Mouse (Mus musculus) hindbrain, embryonic 16.5 days (tissue): ENCODE data around the gene Amph. TPM values are rescaled to one million over a fixed set of nuclear protein-coding genes. Genes with fewer than 3 reads are reported as not detected.
A peak's percentile ranks its signal among the peaks of the same experiment; 100 is the strongest.
"Not testable (repeated sequence)": the region's sequence is repeated elsewhere in the genome, so short reads cannot be mapped to it uniquely, and the experiment has no call there.

Source experiments
- ATAC-seq: fragments of 200-750 bp; cut with Nextera tagmentation; 2 replicates; pipeline ENCODE4 v1.8.0; 2017; ENCODE audit warnings: moderate TSS enrichment, moderate library complexity
- H3K27ac ChIP-seq: fragments of 300-500 bp; sonication (generic); 2 replicates; pipeline ENCODE4 v1.5.1; 2014; ENCODE audit warnings: low read depth, mild to moderate bottlenecking, control low read depth, low read length, moderate library complexity
- H3K27me3 ChIP-seq: fragments of 300-500 bp; sonication (generic); replicated peaks from 2 replicates; pipeline ENCODE4 v1.6.1; 2014; ENCODE audit warnings: low read length; ENCODE audit not compliant: control insufficient read depth, insufficient read depth
- H3K36me3 ChIP-seq: fragments of 300-500 bp; sonication (generic); 2 replicates; pipeline ENCODE4 v1.6.1; 2014; ENCODE audit warnings: mild to moderate bottlenecking, low read length, moderate library complexity, mixed read lengths; ENCODE audit not compliant: control insufficient read depth, insufficient read depth
- H3K4me1 ChIP-seq: fragments of 300-500 bp; sonication (generic); 2 replicates; pipeline ENCODE4 v1.6.1; 2014; ENCODE audit warnings: low read depth, low read length; ENCODE audit not compliant: control insufficient read depth, insufficient read depth
- H3K4me2 ChIP-seq: fragments of 300-500 bp; sonication (generic); 2 replicates; pipeline ENCODE4 v1.6.1; 2014; ENCODE audit warnings: mild to moderate bottlenecking, low read length, control low read depth, moderate library complexity
- H3K4me3 ChIP-seq: fragments of 300-500 bp; sonication (generic); 2 replicates; pipeline ENCODE4 v1.5.1; 2014; ENCODE audit warnings: mild to moderate bottlenecking, low read length, control low read depth, moderate library complexity
- H3K9ac ChIP-seq: fragments of 300-500 bp; sonication (generic); 2 replicates; pipeline ENCODE4 v1.6.1; 2014; ENCODE audit warnings: low read depth, mild to moderate bottlenecking, control low read depth, low read length, moderate library complexity
- H3K9me3 ChIP-seq: fragments of 300-500 bp; sonication (generic); 2 replicates; pipeline ENCODE4 v1.6.1; 2014; ENCODE audit warnings: mild to moderate bottlenecking, low read length, moderate library complexity; ENCODE audit not compliant: control insufficient read depth
- WGBS: fragments of 180-500 bp; shearing (Covaris S2); extraction: QIAGEN DNeasy Blood & Tissue Kit; methylation state at CpG from one replicate; pipeline ENCODE4 v1.1.7; 2014; 5-methylcytosine and 5-hydroxymethylcytosine counted together
- polyA plus RNA-seq: library from polyadenylated mRNA; unstranded; fragments of >200 nt; fragmentation: Nextera tagmentation; extraction: Ambion mirVana; gene quantifications from 2 replicates; pipeline ENCODE4 v1.2.1, GENCODE M21; 2015

The Amph gene
- polyA plus RNA-seq, 1 experiment from 2014 or later, result 82.8 TPM

- H3K9me3 ChIP-seq, result no peaks in the 10 kb centered on the region
- H3K36me3 ChIP-seq, result peaks cover 4% of the 10 kb centered on the region; the same call in 1 of the 2 replicates
- WGBS, result 94% methylated on average over 14 of the region's 14 CpGs
- H3K27ac ChIP-seq, result no peak overlapping the region
- H3K4me2 ChIP-seq, result no peak overlapping the region
- no peaks in the 10 kb centered on the region for H3K4me1 ChIP-seq
- H3K4me3 ChIP-seq, result no peak overlapping the region
- no peaks in the 10 kb centered on the region for H3K27me3 ChIP-seq
- ATAC-seq, result no peak
- H3K9ac ChIP-seq, result no peak overlapping the region
These were observed 165.3 kb downstream of the Amph start for GRCm38 (mm10) chr13:19113034-19113922.

DNA sequence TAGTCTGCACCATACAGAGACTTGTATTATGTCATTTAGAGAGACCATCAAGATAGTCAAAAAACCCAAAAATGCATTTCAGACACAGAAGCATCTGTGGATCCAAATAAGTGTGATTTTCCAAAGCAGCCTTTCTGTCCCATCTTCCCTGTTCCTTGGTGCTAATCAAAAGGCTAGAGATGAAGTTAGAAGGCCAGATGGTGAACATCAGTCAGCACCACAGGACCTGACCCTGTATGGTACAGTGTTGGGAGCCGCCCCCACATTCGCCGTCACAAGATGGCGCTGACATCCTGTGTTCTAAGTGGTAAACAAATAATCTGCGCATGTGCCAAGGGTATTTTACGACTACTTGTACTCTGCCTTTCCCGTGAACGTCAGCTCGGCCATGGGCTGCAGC is 166.8 kb downstream of the Amph start:
- H3K9me3 ChIP-seq, ATAC-seq, H3K4me1 ChIP-seq, H3K27ac ChIP-seq, H3K36me3 ChIP-seq, H3K4me3 ChIP-seq, H3K4me2 ChIP-seq, H3K9ac ChIP-seq, H3K27me3 ChIP-seq: not testable (repeated sequence)
- 93% methylated on average over 4 of the region's 9 CpGs for WGBS

GRCm38 (mm10) chr13:19126912-19127552 is 179.0 kb downstream of the Amph start:
- Histone ChIP-seq H3K4me1 (no peaks in the 10 kb centered on the region), H3K27ac (no peak overlapping the region), H3K9me3 (no peaks in the 10 kb centered on the region), H3K9ac (no peak overlapping the region), H3K36me3 (peaks cover 5% of the 10 kb centered on the region; the same call in 1 of the 2 replicates), H3K4me2 (no peak overlapping the region), H3K27me3 (no peaks in the 10 kb centered on the region), H3K4me3 (no peak overlapping the region)
- ATAC-seq, result no peak
- WGBS, result 83% methylated on average over 5 of the region's 5 CpGs

DNA sequence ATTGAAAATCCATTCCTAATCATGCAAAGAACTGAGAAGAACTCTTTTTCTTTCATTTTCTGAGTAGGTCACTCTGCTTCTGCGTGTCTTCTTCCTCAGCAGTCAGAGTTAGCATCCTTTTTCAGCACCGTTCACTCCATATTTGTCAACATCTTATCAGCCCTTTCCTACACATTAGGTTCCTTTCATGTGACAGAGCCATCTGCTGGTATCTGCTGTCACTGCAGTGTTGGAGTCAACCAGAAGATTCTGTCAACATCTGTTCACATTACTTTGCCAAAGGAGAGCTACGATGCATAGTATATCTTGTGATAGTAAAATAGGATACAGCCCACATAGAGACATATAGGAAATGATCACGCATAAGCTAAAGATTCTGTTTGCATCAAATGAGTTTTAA is 185.8 kb downstream of the Amph start:
- H3K9me3 ChIP-seq, result no peaks in the 10 kb centered on the region
- H3K27ac ChIP-seq, result no peak overlapping the region
- H3K9ac ChIP-seq, result no peak overlapping the region
- H3K36me3 ChIP-seq, result 0 out of 2 replicates have a peak, but pooled peaks cover 2% of the 10 kb centered on the region
- peak; percentile 76 for ATAC-seq
- 45% methylated on average over 4 of the region's 4 CpGs for WGBS
- H3K27me3 ChIP-seq, result no peaks in the 10 kb centered on the region
- no peaks in the 10 kb centered on the region for H3K4me1 ChIP-seq
- no peak overlapping the region for H3K4me3 ChIP-seq
- H3K4me2 ChIP-seq, result no peak overlapping the region

GRCm38 (mm10) chr13:19137212-19137611 is 189.2 kb downstream of the Amph start:
- Histone ChIP-seq H3K36me3 (peaks cover 4% of the 10 kb centered on the region; the same call in 1 of the 2 replicates), H3K4me2 (no peak overlapping the region), H3K9me3 (no peaks in the 10 kb centered on the region), H3K9ac (no peak overlapping the region), H3K4me3 (no peak overlapping the region), H3K4me1 (no peaks in the 10 kb centered on the region), H3K27ac (no peak overlapping the region), H3K27me3 (no peaks in the 10 kb centered on the region)
- WGBS, result 67% methylated on average over 7 of the region's 7 CpGs
- no peak for ATAC-seq

DNA sequence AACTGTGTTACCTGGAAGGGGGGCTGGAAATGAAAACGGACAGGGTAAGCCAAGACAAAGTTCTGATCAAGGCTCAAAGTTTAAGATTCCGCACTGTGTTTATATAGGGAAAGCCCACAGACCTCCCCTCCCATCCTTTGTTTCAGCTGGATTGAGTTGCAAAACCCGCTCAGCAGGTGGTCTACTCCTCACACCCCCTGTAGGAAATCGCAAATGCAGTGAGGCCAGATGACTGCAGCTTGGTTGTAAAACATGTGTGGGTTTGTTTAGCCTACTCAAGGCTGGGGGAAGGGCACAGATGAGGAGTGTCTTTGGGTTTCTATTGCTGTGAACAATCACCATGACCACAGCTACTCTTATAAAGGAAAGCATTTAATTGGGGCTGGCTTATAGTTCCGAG is 189.9 kb downstream of the Amph start:
- WGBS, result 37% methylated on average over 5 of the region's 5 CpGs
- no peak overlapping the region for H3K27ac ChIP-seq
- no peak for ATAC-seq
- no peaks in the 10 kb centered on the region for H3K27me3 ChIP-seq
- H3K4me1 ChIP-seq, result no peaks in the 10 kb centered on the region
- H3K4me2 ChIP-seq, result no peak overlapping the region
- no peak overlapping the region for H3K4me3 ChIP-seq
- H3K9me3 ChIP-seq, result no peaks in the 10 kb centered on the region
- peaks cover 4% of the 10 kb centered on the region; the same call in 1 of the 2 replicates for H3K36me3 ChIP-seq
- no peak overlapping the region for H3K9ac ChIP-seq

- Histone ChIP-seq H3K36me3 (peaks cover 4% of the 10 kb centered on the region; the same call in 1 of the 2 replicates), H3K27ac (no peak overlapping the region), H3K9me3 (no peaks in the 10 kb centered on the region), H3K4me1 (no peaks in the 10 kb centered on the region), H3K27me3 (no peaks in the 10 kb centered on the region), H3K4me2 (no peak overlapping the region), H3K4me3 (no peak overlapping the region), H3K9ac (no peak overlapping the region)
- no peak for ATAC-seq
- 100% methylated on average over 2 of the region's 2 CpGs for WGBS
These were observed 190.5 kb downstream of the Amph start for GRCm38 (mm10) chr13:19138550-19138949.

DNA sequence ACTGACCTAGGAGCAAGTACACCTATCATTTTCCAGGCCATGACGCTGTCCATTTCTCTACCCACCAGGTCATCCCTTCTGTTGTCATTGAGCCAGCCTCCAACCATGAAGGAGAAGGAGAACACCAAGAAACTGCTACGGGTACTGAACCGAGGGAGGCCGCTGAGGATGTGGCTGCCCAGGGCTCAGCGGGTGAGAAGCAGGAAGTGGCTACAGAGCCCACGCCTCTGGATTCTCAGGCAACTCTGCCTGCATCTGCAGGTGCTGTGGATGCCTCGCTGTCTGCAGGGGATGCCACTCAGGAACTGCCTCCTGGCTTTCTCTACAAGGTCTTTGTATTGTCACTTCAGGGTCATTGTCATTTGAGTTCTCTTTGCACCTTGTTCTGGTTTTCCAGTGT is 191.1 kb downstream of the Amph start:
- H3K9ac ChIP-seq, result no peak overlapping the region
- H3K9me3 ChIP-seq, result no peaks in the 10 kb centered on the region
- 86% methylated on average over 7 of the region's 7 CpGs for WGBS
- ATAC-seq, result no peak
- no peak overlapping the region for H3K4me3 ChIP-seq
- no peaks in the 10 kb centered on the region for H3K27me3 ChIP-seq
- H3K36me3 ChIP-seq, result peaks cover 4% of the 10 kb centered on the region; the same call in 1 of the 2 replicates
- no peak overlapping the region for H3K27ac ChIP-seq
- H3K4me2 ChIP-seq, result no peak overlapping the region
- H3K4me1 ChIP-seq, result no peaks in the 10 kb centered on the region

DNA sequence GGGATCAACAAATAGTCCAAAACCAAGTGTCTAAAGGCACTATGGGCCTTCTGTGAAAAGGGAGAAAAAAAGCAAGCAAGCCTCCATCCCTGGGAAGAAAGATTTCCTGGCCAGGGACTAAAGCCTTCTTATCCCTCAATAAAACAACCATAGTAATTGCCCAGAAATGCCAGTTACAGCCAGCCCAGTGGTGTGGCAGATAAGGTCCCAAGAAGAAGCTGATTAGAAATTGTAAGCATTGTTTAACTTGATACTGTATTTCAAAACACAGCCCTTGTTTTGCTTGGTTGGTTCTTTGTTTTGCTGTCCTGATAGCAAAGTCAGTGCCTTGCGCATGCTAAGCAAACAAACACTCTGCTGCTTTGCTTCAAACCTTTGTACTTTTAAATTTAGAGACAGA is 191.8 kb downstream of the Amph start:
- H3K9ac ChIP-seq, result no peak overlapping the region
- H3K4me3 ChIP-seq, result no peak overlapping the region
- no peaks in the 10 kb centered on the region for H3K4me1 ChIP-seq
- H3K9me3 ChIP-seq, result no peaks in the 10 kb centered on the region
- peaks cover 4% of the 10 kb centered on the region; the same call in 1 of the 2 replicates for H3K36me3 ChIP-seq
- no peak for ATAC-seq
- WGBS, result 71% methylated on average over 1 of the region's 1 CpGs
- no peak overlapping the region for H3K4me2 ChIP-seq
- H3K27ac ChIP-seq, result no peak overlapping the region
- H3K27me3 ChIP-seq, result no peaks in the 10 kb centered on the region
